Mouse (Mus musculus) forebrain, embryonic 14.5 days (tissue): Measurements from ENCODE around the gene Grb10. TPM values are rescaled to one million over a fixed set of nuclear protein-coding genes. Genes with fewer than 3 reads are reported as not detected.
A peak's percentile ranks its signal among the peaks of the same experiment; 100 is the strongest.

Source experiments
- ATAC-seq: fragments of 200-750 bp; cut with Nextera tagmentation; 2 replicates; pipeline ENCODE4 v1.8.0; 2017; ENCODE audit warnings: mild to moderate bottlenecking, moderate library complexity
- DNase-seq: peaks from one replicate; pipeline ENCODE4 v3.0.0-alpha.2; 2015; ENCODE audit warnings: low spot score
- H3K27ac ChIP-seq: fragments of 300-500 bp; sonication (generic); 2 replicates; pipeline ENCODE4 v1.5.1; 2014; ENCODE audit warnings: low read depth, mild to moderate bottlenecking, control low read depth, low read length, moderate library complexity
- H3K27me3 ChIP-seq: fragments of 300-500 bp; sonication (generic); replicated peaks from 2 replicates; pipeline ENCODE4 v1.6.1; 2014; ENCODE audit warnings: low read length, control low read depth, mixed read lengths; ENCODE audit not compliant: control insufficient read depth, insufficient read depth
- H3K36me3 ChIP-seq: fragments of 300-500 bp; sonication (generic); 2 replicates; pipeline ENCODE4 v1.6.1; 2014; ENCODE audit warnings: low read length, control low read depth; ENCODE audit not compliant: control insufficient read depth, insufficient read depth
- H3K4me1 ChIP-seq: fragments of 300-500 bp; sonication (generic); 2 replicates; pipeline ENCODE4 v1.6.1; 2014; ENCODE audit warnings: antibody characterized with exemption, low read length, control low read depth; ENCODE audit not compliant: control insufficient read depth, insufficient read depth
- H3K4me2 ChIP-seq: fragments of 300-500 bp; sonication (generic); 2 replicates; pipeline ENCODE4 v1.6.1; 2014; ENCODE audit warnings: mild to moderate bottlenecking, control low read depth, low read length
- H3K4me3 ChIP-seq: fragments of 300-500 bp; sonication (generic); 2 replicates; pipeline ENCODE4 v1.5.1; 2014; ENCODE audit warnings: low read depth, low read length, control low read depth
- H3K9ac ChIP-seq: fragments of 300-500 bp; sonication (generic); 2 replicates; pipeline ENCODE4 v1.6.1; 2014; ENCODE audit warnings: mild to moderate bottlenecking, low read length, control low read depth, moderate library complexity
- H3K9me3 ChIP-seq: fragments of 300-500 bp; sonication (generic); replicated peaks from 2 replicates; pipeline ENCODE4 v1.6.1; 2016; ENCODE audit warnings: low read length, control low read depth, mixed read lengths; ENCODE audit not compliant: control insufficient read depth
- WGBS: fragments of 180-500 bp; shearing (Covaris S2); extraction: QIAGEN DNeasy Blood & Tissue Kit; methylation state at CpG from one replicate; pipeline ENCODE4 v1.1.7; 2014; 5-methylcytosine and 5-hydroxymethylcytosine counted together
- polyA plus RNA-seq: library from polyadenylated mRNA; unstranded; fragments of >200 nt; fragmentation: Nextera tagmentation; extraction: Ambion mirVana; gene quantifications from 2 replicates; pipeline ENCODE4 v1.2.1, GENCODE M21; 2014

Gene Grb10
- polyA plus RNA-seq, 1 experiment from 2014 or later = 66.2 TPM

- no peaks in the 10 kb centered on the region for H3K9me3 ChIP-seq
- 32% methylated on average over 5 of the region's 5 CpGs for WGBS
- no peak overlapping the region for H3K9ac ChIP-seq
- ATAC-seq (peak; percentile 26; the same call in 1 of the 2 replicates), DNase-seq (no peak)
- no peaks in the 10 kb centered on the region for H3K4me1 ChIP-seq
- no peak overlapping the region for H3K4me2 ChIP-seq
- H3K4me3 ChIP-seq = no peak overlapping the region
- H3K36me3 ChIP-seq = peaks cover 7% of the 10 kb centered on the region; the same call in 1 of the 2 replicates
- no peaks in the 10 kb centered on the region for H3K27me3 ChIP-seq
- H3K27ac ChIP-seq = no peak overlapping the region
Measured at GRCm38 (mm10) chr11:11960858-11961257, 77.6 kb downstream of the Grb10 start.

GRCm38 (mm10) chr11:11960227-11960626, 78.3 kb downstream of the Grb10 start:
- Histone ChIP-seq H3K9me3 (no peaks in the 10 kb centered on the region), H3K27ac (no peak overlapping the region), H3K4me2 (no peak overlapping the region), H3K4me1 (no peaks in the 10 kb centered on the region), H3K9ac (no peak overlapping the region), H3K36me3 (peaks cover 5% of the 10 kb centered on the region; the same call in 1 of the 2 replicates), H3K4me3 (no peak overlapping the region), H3K27me3 (no peaks in the 10 kb centered on the region)
- WGBS = 63% methylated on average over 2 of the region's 2 CpGs
- ATAC-seq (no peak), DNase-seq (no peak)

GRCm38 (mm10) chr11:11958479-11958878, 80.0 kb downstream of the Grb10 start:
- Histone ChIP-seq H3K4me1 (no peaks in the 10 kb centered on the region), H3K4me2 (no peak overlapping the region), H3K9ac (no peak overlapping the region), H3K36me3 (0 out of 2 replicates have a peak, but pooled peaks cover 3% of the 10 kb centered on the region), H3K27ac (no peak overlapping the region), H3K9me3 (no peaks in the 10 kb centered on the region), H3K4me3 (no peak overlapping the region), H3K27me3 (no peaks in the 10 kb centered on the region)
- ATAC-seq (no peak), DNase-seq (no peak)
- WGBS = 89% methylated on average over 2 of the region's 2 CpGs

DNA sequence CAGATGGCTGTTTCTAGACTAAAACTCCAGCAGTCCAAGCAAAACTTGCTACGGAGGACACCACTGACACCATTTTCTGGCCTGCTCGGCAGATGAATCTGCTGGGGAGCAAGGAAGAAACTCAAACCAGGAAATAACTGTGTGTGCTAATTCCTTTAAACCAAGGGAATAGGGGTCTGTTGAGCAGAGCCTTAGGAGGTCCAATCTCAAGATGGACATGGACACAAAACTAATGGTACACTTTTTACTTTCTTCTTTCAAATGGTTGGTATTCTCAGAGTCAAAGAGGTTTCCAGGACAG, 80.5 kb downstream of the Grb10 start:
- Histone ChIP-seq H3K27ac (no peak overlapping the region), H3K4me1 (no peaks in the 10 kb centered on the region), H3K4me3 (no peak overlapping the region), H3K9me3 (no peaks in the 10 kb centered on the region), H3K9ac (no peak overlapping the region), H3K36me3 (0 out of 2 replicates have a peak, but pooled peaks cover 3% of the 10 kb centered on the region), H3K27me3 (no peaks in the 10 kb centered on the region), H3K4me2 (no peak overlapping the region)
- no peak for ATAC-seq
- no peak for DNase-seq
- WGBS = 84% methylated on average over 2 of the region's 2 CpGs

GRCm38 (mm10) chr11:11957211-11958060, 81.0 kb downstream of the Grb10 start:
- Histone ChIP-seq H3K9me3 (no peaks in the 10 kb centered on the region), H3K36me3 (0 out of 2 replicates have a peak, but pooled peaks cover 3% of the 10 kb centered on the region), H3K4me1 (no peaks in the 10 kb centered on the region), H3K4me3 (no peak overlapping the region), H3K9ac (no peak overlapping the region), H3K4me2 (no peak overlapping the region), H3K27me3 (no peaks in the 10 kb centered on the region), H3K27ac (no peak overlapping the region)
- DNase-seq (no peak), ATAC-seq (no peak)
- 90% methylated on average over 5 of the region's 5 CpGs for WGBS

- DNase-seq (no peak), ATAC-seq (no peak)
- Histone ChIP-seq H3K9me3 (no peaks in the 10 kb centered on the region), H3K27me3 (no peaks in the 10 kb centered on the region), H3K9ac (no peak overlapping the region), H3K36me3 (0 out of 2 replicates have a peak, but pooled peaks cover 3% of the 10 kb centered on the region), H3K4me2 (no peak overlapping the region), H3K4me1 (no peaks in the 10 kb centered on the region), H3K27ac (no peak overlapping the region), H3K4me3 (no peak overlapping the region)
Measured at GRCm38 (mm10) chr11:11955783-11956182, 82.7 kb downstream of the Grb10 start.

DNA sequence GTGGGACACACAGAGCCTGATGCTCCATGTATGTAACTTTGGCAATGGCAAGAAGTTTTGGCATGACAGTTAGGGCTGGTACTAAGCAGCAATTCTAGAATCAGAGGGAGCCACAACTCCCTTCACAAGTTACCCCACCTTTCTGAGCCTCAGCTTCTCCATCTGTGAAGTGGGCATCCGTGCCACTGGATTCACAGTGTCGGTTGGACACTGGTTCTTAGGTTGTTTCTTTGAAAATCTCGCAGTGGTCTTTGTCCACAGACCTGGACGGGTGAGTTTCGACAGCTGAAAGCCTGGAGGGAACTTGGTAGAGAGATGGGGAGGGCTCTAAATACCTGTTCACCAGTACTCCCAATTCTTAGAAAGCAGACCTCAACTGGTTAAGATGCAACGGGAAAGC, 83.9 kb downstream of the Grb10 start:
- Histone ChIP-seq H3K9ac (no peak overlapping the region), H3K27ac (no peak overlapping the region), H3K27me3 (no peaks in the 10 kb centered on the region), H3K4me3 (no peak overlapping the region), H3K4me2 (no peak overlapping the region), H3K4me1 (no peaks in the 10 kb centered on the region), H3K9me3 (no peaks in the 10 kb centered on the region), H3K36me3 (peaks cover 6% of the 10 kb centered on the region; the same call in 1 of the 2 replicates)
- WGBS = 85% methylated on average over 6 of the region's 6 CpGs
- DNase-seq = no peak
- ATAC-seq = no peak

GRCm38 (mm10) chr11:11954115-11954438, 84.4 kb downstream of the Grb10 start:
- DNase-seq = no peak
- Histone ChIP-seq H3K4me1 (no peaks in the 10 kb centered on the region), H3K4me3 (no peak overlapping the region), H3K9me3 (no peaks in the 10 kb centered on the region), H3K36me3 (peaks cover 6% of the 10 kb centered on the region; the same call in 1 of the 2 replicates), H3K9ac (no peak overlapping the region), H3K4me2 (no peak overlapping the region), H3K27me3 (no peaks in the 10 kb centered on the region), H3K27ac (no peak overlapping the region)
- 80% methylated on average over 4 of the region's 4 CpGs for WGBS
- ATAC-seq = no peak

DNA sequence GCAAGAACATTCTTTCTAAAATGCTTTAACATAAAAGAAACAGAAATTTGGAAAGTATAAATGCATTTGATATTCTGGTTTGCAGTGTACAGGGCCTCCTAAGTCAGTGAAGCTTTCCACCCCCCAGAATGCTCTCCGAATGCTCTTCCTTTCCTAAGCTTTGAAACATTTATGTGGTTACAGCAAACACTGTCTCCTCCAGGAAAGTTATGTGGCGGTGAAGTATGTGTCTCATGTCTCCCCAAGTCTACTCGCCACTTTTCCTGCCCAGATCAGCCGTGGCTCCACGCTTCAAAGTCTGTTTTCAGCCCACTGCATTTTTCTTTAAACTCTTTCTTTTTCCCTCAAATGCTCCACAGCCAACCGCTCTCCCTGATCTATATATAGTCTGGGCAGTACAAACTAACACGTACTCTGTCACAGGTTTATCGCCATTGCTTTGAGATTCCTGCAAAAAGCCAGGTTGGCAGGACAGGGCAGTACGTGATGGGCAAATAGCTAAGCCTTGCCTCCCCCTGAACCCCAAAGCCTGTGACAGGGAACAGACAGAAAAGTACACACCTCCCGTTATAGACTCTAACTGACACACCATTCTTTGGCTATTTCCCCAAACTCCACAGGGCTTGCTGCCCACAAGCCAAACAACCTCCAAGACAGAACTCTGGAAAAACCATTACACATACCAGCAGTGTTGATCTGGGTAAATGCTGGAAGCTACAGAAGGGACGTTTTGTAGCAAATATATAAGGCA, 84.9 kb downstream of the Grb10 start:
- DNase-seq (no peak), ATAC-seq (no peak)
- no peak overlapping the region for H3K9ac ChIP-seq
- no peaks in the 10 kb centered on the region for H3K9me3 ChIP-seq
- no peaks in the 10 kb centered on the region for H3K4me1 ChIP-seq
- H3K27ac ChIP-seq = no peak overlapping the region
- no peak overlapping the region for H3K4me2 ChIP-seq
- no peak overlapping the region for H3K4me3 ChIP-seq
- H3K36me3 ChIP-seq = peaks cover 6% of the 10 kb centered on the region; the same call in 1 of the 2 replicates
- no peaks in the 10 kb centered on the region for H3K27me3 ChIP-seq
- 91% methylated on average over 11 of the region's 11 CpGs for WGBS
